In genomic region chr17:78881878-78882304, GRCm38 (mm10) we compare ENCODE assay signal across 8 mouse cellular contexts. TPM values are rescaled to one million over a fixed set of nuclear protein-coding genes. Genes with fewer than 3 reads are reported as not detected.
DNase-seq lines count a peak whose midpoint lies in the region; ATAC-seq and TF ChIP-seq lines count a peak whose summit lies in the region.

No protein-coding gene starts in this region.

- peak overlapping the region; percentile 69 for H3K4me3 ChIP-seq in heart, embryonic 12.5 days
- peak overlapping the region; percentile 41 for H3K4me3 ChIP-seq in hindbrain, embryonic 11.5 days (ENCODE audit: low read depth, low read length)
- H3K4me3 ChIP-seq in liver, adult 2 months (ENCODE audit: insufficient read depth, low read depth, low read length): peak overlapping the region; percentile 81
- H3K4me3 ChIP-seq in myocyte: peak overlapping the region; percentile 65

- peak overlapping the region; percentile 82 for H3K9ac ChIP-seq in heart, embryonic 12.5 days
- H3K9ac ChIP-seq in hindbrain, embryonic 11.5 days (ENCODE audit: low read depth, low read length): peak overlapping the region; percentile 40
- peak overlapping the region; percentile 75 for H3K9ac ChIP-seq in liver, adult 2 months (ENCODE audit: low read depth, low read length)

- H3K36me3 ChIP-seq in heart, embryonic 12.5 days: peaks cover 15% of the 10 kb centered on the region
- H3K36me3 ChIP-seq in hindbrain, embryonic 11.5 days (ENCODE audit: control insufficient read depth, insufficient read depth, low read length): no peaks in the 10 kb centered on the region
- peaks cover 12% of the 10 kb centered on the region for H3K36me3 ChIP-seq in liver, adult 2 months (ENCODE audit: control insufficient read depth, insufficient read depth, low read length)
- H3K36me3 ChIP-seq in myocyte (ENCODE audit: control insufficient read depth, insufficient read depth): no peaks in the 10 kb centered on the region

- H3K4me2 ChIP-seq in heart, embryonic 12.5 days: peak overlapping the region; percentile 79
- H3K4me2 ChIP-seq in hindbrain, embryonic 11.5 days (replicated peaks; ENCODE audit: low read depth, low read length): peak overlapping the region; percentile 74
- H3K4me2 ChIP-seq in myocyte (ENCODE audit: low read depth): peak overlapping the region; percentile 79

- H3K27me3 ChIP-seq in heart, embryonic 12.5 days (replicated peaks): no peaks in the 10 kb centered on the region
- no peaks in the 10 kb centered on the region for H3K27me3 ChIP-seq in hindbrain, embryonic 11.5 days (ENCODE audit: control insufficient read depth, insufficient read depth, low read length)
- H3K27me3 ChIP-seq in liver, adult 2 months (ENCODE audit: control insufficient read depth, insufficient read depth, low read length): no peaks in the 10 kb centered on the region
- no peaks in the 10 kb centered on the region for H3K27me3 ChIP-seq in myocyte (ENCODE audit: control insufficient read depth, insufficient read depth, insufficient read length)

- no peak for TF ChIP-seq POLR2A in liver, adult 2 months (IDR thresholded peaks at IDR 0.05; ENCODE audit: extremely low read depth, insufficient read depth, low read length)
- TF ChIP-seq POLR2A in myocyte (IDR thresholded peaks at IDR 0.05; ENCODE audit: insufficient read length, low read depth): no peak

- no peak overlapping the region for H3ac ChIP-seq in myocyte (ENCODE audit: control insufficient read depth, insufficient read length)

- DNase-seq in heart, adult 8-10 months (ENCODE audit: low spot score): no peak
- DNase-seq in brain, adult 2 months (ENCODE audit: low read depth, low spot score): peak; percentile 9
- DNase-seq in hindbrain, embryonic 11.5 days (ENCODE audit: low spot score): no peak
- peak; percentile 9 for DNase-seq in liver, adult 2 months (ENCODE audit: extremely low read depth, low read depth, low spot score)
- no peak for DNase-seq in layer of hippocampus, postnatal 14 days (ENCODE audit: low spot score in 2 of 2)
- DNase-seq in layer of hippocampus, adult 8-10 months (ENCODE audit: low spot score in 2 of 2): no peak

- WGBS in heart, embryonic 12.5 days: 13% methylated on average over 6 of the region's 7 CpGs
- WGBS in hindbrain, embryonic 11.5 days: 29% methylated on average over 3 of the region's 7 CpGs
- WGBS in liver, adult 2 months: 6% methylated on average over 6 of the region's 7 CpGs

- peak; percentile 56; the same call in 1 of the 2 replicates for ATAC-seq in heart, embryonic 12.5 days (ENCODE audit: insufficient number of reproducible peaks, low FRiP score)
- peak; percentile 75; the same call in 1 of the 2 replicates for ATAC-seq in hindbrain, embryonic 11.5 days (ENCODE audit: low FRiP score)

- peaks cover 14% of the 10 kb centered on the region for H3K4me1 ChIP-seq in heart, embryonic 12.5 days (replicated peaks)
- no peaks in the 10 kb centered on the region for H3K4me1 ChIP-seq in hindbrain, embryonic 11.5 days (replicated peaks; ENCODE audit: control insufficient read depth, insufficient read depth, low read length)
- peaks cover 7% of the 10 kb centered on the region for H3K4me1 ChIP-seq in liver, adult 2 months (ENCODE audit: control insufficient read depth, insufficient read depth, low read length)

- H3K9me3 ChIP-seq in heart, embryonic 12.5 days (replicated peaks): no peaks in the 10 kb centered on the region
- H3K9me3 ChIP-seq in hindbrain, embryonic 11.5 days (ENCODE audit: control insufficient read depth, low read length): no peaks in the 10 kb centered on the region

- H3K79me2 ChIP-seq in liver, adult 2 months (ENCODE audit: control insufficient read depth, insufficient read depth, low read length): peaks cover 8% of the 10 kb centered on the region; the same call in 1 of the 2 replicates
- no peaks in the 10 kb centered on the region for H3K79me2 ChIP-seq in myocyte (ENCODE audit: control insufficient read depth, insufficient read depth)

- peak overlapping the region; percentile 85 for H3K27ac ChIP-seq in heart, embryonic 12.5 days (ENCODE audit: poor library complexity, severe bottlenecking)
- H3K27ac ChIP-seq in hindbrain, embryonic 11.5 days (ENCODE audit: low read depth, low read length): no peak overlapping the region
- H3K27ac ChIP-seq in liver, adult 2 months (replicated peaks; ENCODE audit: insufficient read depth, low read depth, low read length): peak overlapping the region; percentile 71

- TF ChIP-seq CTCF in liver, adult 2 months (IDR thresholded peaks at IDR 0.05; ENCODE audit: low read depth, low read length): no peak

TF ChIP-seq in myocyte, 11 proteins besides CTCF, POLR2A, EP300 and RAD21:
- TF ChIP-seq SRF (IDR thresholded peaks at IDR 0.05; ENCODE audit: control insufficient read depth, insufficient read length, low read depth) (no peak), USF1 (IDR thresholded peaks at IDR 0.05; ENCODE audit: low read depth) (no peak), CEBPB (IDR thresholded peaks at IDR 0.05; ENCODE audit: insufficient read depth, poor library complexity, severe bottlenecking) (no peak), REST (IDR thresholded peaks at IDR 0.05; ENCODE audit: insufficient read depth, insufficient read length) (no peak), E2F4 (IDR thresholded peaks at IDR 0.05; ENCODE audit: insufficient read depth) (no peak), MYOD1 (IDR thresholded peaks at IDR 0.05; ENCODE audit: control insufficient read depth in 1 of 3, insufficient read length in 2 of 3, low read depth in 2 of 3) (no peak), MYOG (IDR thresholded peaks at IDR 0.05; ENCODE audit: control insufficient read depth in 1 of 3, insufficient read depth in 1 of 3, insufficient read length in 2 of 3, low read depth in 2 of 3) (no peak), TCF3 (IDR thresholded peaks at IDR 0.05; ENCODE audit: insufficient read length, low read depth) (no peak), TCF12 (IDR thresholded peaks at IDR 0.05; ENCODE audit: insufficient read depth, poor library complexity, severe bottlenecking) (no peak), POLR2AphosphoS2 (IDR thresholded peaks at IDR 0.05; ENCODE audit: insufficient read length, low read depth) (no peak), MAX (IDR thresholded peaks at IDR 0.05; ENCODE audit: low read depth) (no peak)

RNA-seq across cellular contexts. Expression of gene Eif2ak2, which starts 0.5 kb away (rescaled TPM):
- polyA plus RNA-seq in heart, embryonic 12.5 days (2016; fragmentation: Nextera tagmentation; extraction: Ambion mirVana): 11.1 and 11.7 TPM in 2 replicates
- total RNA-seq in heart, adult 8-10 months (2022): 1 to 10 TPM; 7.9 to 9.5 (median 8.2) TPM
- polyA plus RNA-seq in hindbrain, embryonic 11.5 days (2014; fragmentation: Nextera tagmentation; extraction: Ambion mirVana): 5.5 and 7.4 TPM in 2 replicates
- 11.1 and 15.3 TPM in 2 replicates for total RNA-seq in liver, adult 2 months (2014; rRNA removed)
- 2.3 and 2.5 TPM in 2 replicates for polyA plus RNA-seq in liver, adult 2 months (2012; rRNA removed)
- 1.9 TPM for polyA plus RNA-seq in myocyte (2012; fragmentation: generic; extraction: Trizol)
- 1 to 10 TPM; 6.8 to 7.8 TPM for total RNA-seq in layer of hippocampus, postnatal 14 days (2021)
- total RNA-seq in layer of hippocampus, adult 8-10 months (2022): 10 to 100 TPM in 1 of 4 experiments, 1 to 10 TPM in 3; 4.2 to 10.4 (median 6.5) TPM

RNA-seq across cellular contexts. Expression of gene Sult6b1, which starts 24.9 kb away (rescaled TPM):
- polyA plus RNA-seq in heart, embryonic 12.5 days (2016; fragmentation: Nextera tagmentation; extraction: Ambion mirVana): 0.15 TPM in 1 of 2 replicates, not detected in the other
- not detected for total RNA-seq in heart, adult 8-10 months (2022)
- 0.07 and 0.15 TPM in 2 replicates for polyA plus RNA-seq in hindbrain, embryonic 11.5 days (2014; fragmentation: Nextera tagmentation; extraction: Ambion mirVana)
- total RNA-seq in liver, adult 2 months (2014; rRNA removed): not detected in 2 replicates
- not detected in 2 replicates for polyA plus RNA-seq in liver, adult 2 months (2012; rRNA removed)
- 0.06 TPM for polyA plus RNA-seq in myocyte (2012; fragmentation: generic; extraction: Trizol)
- total RNA-seq in layer of hippocampus, postnatal 14 days (2021): not detected
- total RNA-seq in layer of hippocampus, adult 8-10 months (2022): under 1 TPM in 1 of 4 experiments, not detected in 3; 0.49 TPM

RNA-seq across cellular contexts. Expression of gene Cebpzos, which starts 34.4 kb away (rescaled TPM):
- 78.2 and 80.4 TPM in 2 replicates for polyA plus RNA-seq in heart, embryonic 12.5 days (2016; fragmentation: Nextera tagmentation; extraction: Ambion mirVana)
- total RNA-seq in heart, adult 8-10 months (2022): 10 to 100 TPM; 64.4 to 75.7 (median 70.8) TPM
- polyA plus RNA-seq in hindbrain, embryonic 11.5 days (2014; fragmentation: Nextera tagmentation; extraction: Ambion mirVana): 110 and 118 TPM in 2 replicates
- 18.4 and 29.2 TPM in 2 replicates for total RNA-seq in liver, adult 2 months (2014; rRNA removed)
- polyA plus RNA-seq in liver, adult 2 months (2012; rRNA removed): 9.6 and 11.0 TPM in 2 replicates
- polyA plus RNA-seq in myocyte (2012; fragmentation: generic; extraction: Trizol): 25.3 TPM
- 10 to 100 TPM; 30.8 to 36.7 TPM for total RNA-seq in layer of hippocampus, postnatal 14 days (2021)
- total RNA-seq in layer of hippocampus, adult 8-10 months (2022): 10 to 100 TPM; 25.3 to 28.4 (median 26.6) TPM

RNA-seq across cellular contexts. Expression of gene Gpatch11, which starts 46.5 kb away (rescaled TPM):
- 38.4 TPM in 2 replicates for polyA plus RNA-seq in heart, embryonic 12.5 days (2016; fragmentation: Nextera tagmentation; extraction: Ambion mirVana)
- total RNA-seq in heart, adult 8-10 months (2022): 10 to 100 TPM; 23.0 to 35.3 (median 27.9) TPM
- 41.2 and 43.5 TPM in 2 replicates for polyA plus RNA-seq in hindbrain, embryonic 11.5 days (2014; fragmentation: Nextera tagmentation; extraction: Ambion mirVana)
- 7.9 and 8.1 TPM in 2 replicates for total RNA-seq in liver, adult 2 months (2014; rRNA removed)
- polyA plus RNA-seq in liver, adult 2 months (2012; rRNA removed): 4.7 and 4.9 TPM in 2 replicates
- 16.6 TPM for polyA plus RNA-seq in myocyte (2012; fragmentation: generic; extraction: Trizol)
- total RNA-seq in layer of hippocampus, postnatal 14 days (2021): 10 to 100 TPM; 37.5 to 45.1 TPM
- total RNA-seq in layer of hippocampus, adult 8-10 months (2022): 10 to 100 TPM; 33.1 to 47.9 (median 38.7) TPM

RNA-seq across cellular contexts. Expression of gene Heatr5b, which starts 46.7 kb away (rescaled TPM):
- 23.8 and 25.1 TPM in 2 replicates for polyA plus RNA-seq in heart, embryonic 12.5 days (2016; fragmentation: Nextera tagmentation; extraction: Ambion mirVana)
- total RNA-seq in heart, adult 8-10 months (2022): 10 to 100 TPM; 40.3 to 48.0 (median 44.7) TPM
- polyA plus RNA-seq in hindbrain, embryonic 11.5 days (2014; fragmentation: Nextera tagmentation; extraction: Ambion mirVana): 12.3 and 15.5 TPM in 2 replicates
- total RNA-seq in liver, adult 2 months (2014; rRNA removed): 8.3 and 10.0 TPM in 2 replicates
- polyA plus RNA-seq in liver, adult 2 months (2012; rRNA removed): 7.5 and 8.9 TPM in 2 replicates
- 11.8 TPM for polyA plus RNA-seq in myocyte (2012; fragmentation: generic; extraction: Trizol)
- 10 to 100 TPM; 50.4 to 56.4 TPM for total RNA-seq in layer of hippocampus, postnatal 14 days (2021)
- total RNA-seq in layer of hippocampus, adult 8-10 months (2022): 10 to 100 TPM; 48.9 to 53.8 (median 51.5) TPM

Comparison
In these comparisons a context has a peak if more than half of its experiments do, and no peak if none do; other contexts are left out.
1. DNase-seq: peak in brain, adult 2 months (single experiment) and liver, adult 2 months (single experiment); none in heart, adult 8-10 months (single experiment), hindbrain, embryonic 11.5 days (single experiment), layer of hippocampus, postnatal 14 days (0 of 2) and layer of hippocampus, adult 8-10 months (0 of 2).
2. Peak in every context shown above with its lines, with median percentiles within 50 percentile points of each other: H3K4me2 ChIP-seq, H3K4me3 ChIP-seq and H3K9ac ChIP-seq.